Mouse (Mus musculus): ENCODE data around the gene Galk2. TPM values are rescaled to one million over a fixed set of nuclear protein-coding genes. Genes with fewer than 3 reads are reported as not detected.

Galk2 gene
- total and polyA plus RNA-seq, 2 experiments from 2014 or later = 27.8 to 28.5 TPM

- H3K36me3 ChIP-seq (ENCODE audit: insufficient read depth) = no peaks in the 10 kb centered on the region
- H3K27ac ChIP-seq (ENCODE audit: low read depth, low read length) = no peak overlapping the region
- WGBS = 91% methylated on average over 3 of the region's 3 CpGs
- DNase-seq (no peak), ATAC-seq (no peak)
- H3K4me3 ChIP-seq (ENCODE audit: low read depth, low read length) = no peak overlapping the region
- TF ChIP-seq CTCF (IDR thresholded peaks at IDR 0.05; ENCODE audit: low read depth) = no peak
- H3K4me2 ChIP-seq (ENCODE audit: low read depth) = no peak overlapping the region
- H3K9me3 ChIP-seq (ENCODE audit: low read length) = no peaks in the 10 kb centered on the region
- H3K27me3 ChIP-seq (ENCODE audit: insufficient read depth, low read length) = no peaks in the 10 kb centered on the region
- H3K4me1 ChIP-seq (ENCODE audit: insufficient read depth) = no peaks in the 10 kb centered on the region
- no peak overlapping the region for H3K9ac ChIP-seq
These were observed 37.4 kb downstream of the Galk2 start for GRCm38 (mm10) chr2:125896355-125896754.

GRCm38 (mm10) chr2:125900797-125901410 is 42.0 kb downstream of the Galk2 start:
- no peak overlapping the region for H3K9ac ChIP-seq
- no peaks in the 10 kb centered on the region for H3K9me3 ChIP-seq (ENCODE audit: low read length)
- no peak overlapping the region for H3K27ac ChIP-seq (ENCODE audit: low read depth, low read length)
- no peak for ATAC-seq
- no peaks in the 10 kb centered on the region for H3K4me1 ChIP-seq (ENCODE audit: insufficient read depth)
- 90% methylated on average over 6 of the region's 6 CpGs for WGBS
- no peak overlapping the region for H3K4me2 ChIP-seq (ENCODE audit: low read depth)
- no peaks in the 10 kb centered on the region for H3K27me3 ChIP-seq (ENCODE audit: insufficient read depth, low read length)
- H3K4me3 ChIP-seq (ENCODE audit: low read depth, low read length) = no peak overlapping the region
- TF ChIP-seq CTCF (IDR thresholded peaks at IDR 0.05; ENCODE audit: low read depth) = no peak
- no peak for DNase-seq
- H3K36me3 ChIP-seq (ENCODE audit: insufficient read depth) = peaks cover 6% of the 10 kb centered on the region

- DNase-seq (no peak), ATAC-seq (no peak)
- 96% methylated on average over 3 of the region's 3 CpGs for WGBS
- H3K9ac ChIP-seq = no peak overlapping the region
- H3K4me1 ChIP-seq (ENCODE audit: insufficient read depth) = no peaks in the 10 kb centered on the region
- H3K27ac ChIP-seq (ENCODE audit: low read depth, low read length) = no peak overlapping the region
- no peak overlapping the region for H3K4me2 ChIP-seq (ENCODE audit: low read depth)
- no peaks in the 10 kb centered on the region for H3K9me3 ChIP-seq (ENCODE audit: low read length)
- H3K27me3 ChIP-seq (ENCODE audit: insufficient read depth, low read length) = no peaks in the 10 kb centered on the region
- H3K36me3 ChIP-seq (ENCODE audit: insufficient read depth) = peaks cover 6% of the 10 kb centered on the region
- no peak overlapping the region for H3K4me3 ChIP-seq (ENCODE audit: low read depth, low read length)
- no peak for TF ChIP-seq CTCF (IDR thresholded peaks at IDR 0.05; ENCODE audit: low read depth)
These were observed 42.5 kb downstream of the Galk2 start for GRCm38 (mm10) chr2:125901426-125901825.

GRCm38 (mm10) chr2:125906407-125907066 is 47.6 kb downstream of the Galk2 start:
- ATAC-seq = no peak
- no peak overlapping the region for H3K27ac ChIP-seq (ENCODE audit: low read depth, low read length)
- 81% methylated on average over 4 of the region's 4 CpGs for WGBS

GRCm38 (mm10) chr2:125907580-125908255 is 48.8 kb downstream of the Galk2 start:
- DNase-seq = no peak
- TF ChIP-seq CTCF (IDR thresholded peaks at IDR 0.05; ENCODE audit: low read depth) = no peak
- Histone ChIP-seq H3K36me3 (ENCODE audit: insufficient read depth) (peaks cover 9% of the 10 kb centered on the region), H3K27me3 (ENCODE audit: insufficient read depth, low read length) (no peaks in the 10 kb centered on the region), H3K9me3 (ENCODE audit: low read length) (no peaks in the 10 kb centered on the region), H3K4me3 (ENCODE audit: low read depth, low read length) (no peak overlapping the region), H3K4me1 (ENCODE audit: insufficient read depth) (no peaks in the 10 kb centered on the region), H3K27ac (ENCODE audit: low read depth, low read length) (no peak overlapping the region), H3K4me2 (ENCODE audit: low read depth) (no peak overlapping the region), H3K9ac (no peak overlapping the region)
- no peak for ATAC-seq
- WGBS = 86% methylated on average over 4 of the region's 4 CpGs

More at GRCm38 (mm10) chr2:125906407-125907066, 47.6 kb downstream of the Galk2 start:
- Histone ChIP-seq H3K4me1 (ENCODE audit: insufficient read depth) (no peaks in the 10 kb centered on the region), H3K27me3 (ENCODE audit: insufficient read depth, low read length) (no peaks in the 10 kb centered on the region), H3K9ac (no peak overlapping the region), H3K36me3 (ENCODE audit: insufficient read depth) (peaks cover 9% of the 10 kb centered on the region), H3K4me2 (ENCODE audit: low read depth) (no peak overlapping the region), H3K9me3 (ENCODE audit: low read length) (no peaks in the 10 kb centered on the region), H3K4me3 (ENCODE audit: low read depth, low read length) (no peak overlapping the region)
- no peak for TF ChIP-seq CTCF (IDR thresholded peaks at IDR 0.05; ENCODE audit: low read depth)
- DNase-seq = no peak

- no peak for TF ChIP-seq CTCF (IDR thresholded peaks at IDR 0.05; ENCODE audit: low read depth)
- Histone ChIP-seq H3K4me2 (ENCODE audit: low read depth) (no peak overlapping the region), H3K27ac (ENCODE audit: low read depth, low read length) (no peak overlapping the region), H3K27me3 (ENCODE audit: insufficient read depth, low read length) (no peaks in the 10 kb centered on the region), H3K9me3 (ENCODE audit: low read length) (no peaks in the 10 kb centered on the region), H3K36me3 (ENCODE audit: insufficient read depth) (no peaks in the 10 kb centered on the region), H3K4me1 (ENCODE audit: insufficient read depth) (no peaks in the 10 kb centered on the region), H3K9ac (no peak overlapping the region), H3K4me3 (ENCODE audit: low read depth, low read length) (no peak overlapping the region)
- no peak for ATAC-seq
- DNase-seq = no peak
- WGBS = 81% methylated on average over 1 of the region's 1 CpGs
These were observed 55.3 kb downstream of the Galk2 start for GRCm38 (mm10) chr2:125914167-125914566.

- Histone ChIP-seq H3K4me1 (ENCODE audit: insufficient read depth) (no peaks in the 10 kb centered on the region), H3K9me3 (ENCODE audit: low read length) (no peaks in the 10 kb centered on the region), H3K27ac (ENCODE audit: low read depth, low read length) (no peak overlapping the region), H3K4me3 (ENCODE audit: low read depth, low read length) (no peak overlapping the region), H3K9ac (no peak overlapping the region), H3K36me3 (ENCODE audit: insufficient read depth) (no peaks in the 10 kb centered on the region), H3K4me2 (ENCODE audit: low read depth) (no peak overlapping the region), H3K27me3 (ENCODE audit: insufficient read depth, low read length) (no peaks in the 10 kb centered on the region)
- DNase-seq (no peak), ATAC-seq (no peak)
- no peak for TF ChIP-seq CTCF (IDR thresholded peaks at IDR 0.05; ENCODE audit: low read depth)
These were observed 55.8 kb downstream of the Galk2 start for GRCm38 (mm10) chr2:125914713-125915112.

All from forebrain, postnatal 0 days (tissue).